Mouse (Mus musculus): ENCODE data around the gene Nckap5l. TPM values are rescaled to one million over a fixed set of nuclear protein-coding genes. Genes with fewer than 3 reads are reported as not detected.

The Nckap5l gene
- total RNA-seq, 2 experiments from 2014 or later: 6.9 to 8.8 TPM

DNA sequence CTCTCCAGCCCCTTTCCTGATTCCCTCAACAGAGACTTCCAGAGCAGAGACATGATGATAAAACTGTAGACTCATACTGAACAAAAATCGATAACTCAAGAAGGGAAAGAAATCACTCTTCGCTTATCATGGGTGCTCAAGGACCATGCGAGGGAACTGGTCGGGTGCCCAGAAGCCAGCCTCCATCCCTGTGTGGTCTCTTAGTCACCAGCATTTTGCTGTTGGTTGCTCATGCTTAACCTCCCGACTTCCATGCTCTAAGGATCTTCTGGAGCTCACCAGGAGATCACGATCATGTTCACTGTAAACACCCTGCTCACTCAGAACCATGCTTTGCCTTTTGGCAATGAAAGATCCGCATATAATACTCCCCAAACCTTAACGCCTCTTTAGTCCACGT lies 84.8 kb downstream of the Nckap5l start:
- DNase-seq: no peak
- intact Hi-C loops (cut with DNase I): no loop called here

Other genes starting within 250 kb of the Nckap5l start
- under 1 TPM; 0.08 to 0.19 TPM for gene Kcnh3, start 232.9 kb downstream of the Nckap5l start, total RNA-seq (2021)
- 10 to 100 TPM; 46.6 to 49.5 TPM for gene Mcrs1, start 205.8 kb downstream of the Nckap5l start, total RNA-seq (2021)
- gene Prpf40b, start 162.7 kb downstream of the Nckap5l start, total RNA-seq (2021): 10 to 100 TPM; 20.4 to 24.3 TPM
- not detected for gene Fam186b, start 161.9 kb downstream of the Nckap5l start, total RNA-seq (2021)
- 10 to 100 TPM; 19.0 to 22.3 TPM for gene Fmnl3, start 87.3 kb downstream of the Nckap5l start, total RNA-seq (2021)
- gene Tmbim6, start 64.9 kb downstream of the Nckap5l start, total RNA-seq (2021): 100 to 1,000 TPM; 233 to 243 TPM
- gene Bcdin3d, start 17.0 kb upstream of the Nckap5l start, total RNA-seq (2021): 1 to 10 TPM; 3.2 to 3.4 TPM
- gene Faim2, start 70.4 kb upstream of the Nckap5l start, total RNA-seq (2021): under 1 TPM; 0.31 to 0.33 TPM
- gene Aqp2, start 121.3 kb upstream of the Nckap5l start, total RNA-seq (2021): not detected
- not detected for gene Aqp5, start 133.0 kb upstream of the Nckap5l start, total RNA-seq (2021)
- gene Aqp6, start 143.7 kb upstream of the Nckap5l start, total RNA-seq (2021): not detected
- gene Racgap1, start 193.9 kb upstream of the Nckap5l start, total RNA-seq (2021): 1 to 10 TPM; 2.1 to 2.2 TPM
- under 1 TPM; 0.22 to 0.35 TPM for gene Asic1, start 212.6 kb upstream of the Nckap5l start, total RNA-seq (2021)
- gene Smarcd1, start 244.4 kb upstream of the Nckap5l start, total RNA-seq (2021): 10 to 100 TPM; 18.7 to 22.1 TPM
- gene Gm17349, start 247.7 kb upstream of the Nckap5l start, total RNA-seq (2021): 1 to 10 TPM; 1.8 to 2.4 TPM